Mouse (Mus musculus): ENCODE results near the gene Chrna1.

Gene Chrna1

GRCm38 (mm10) chr2:73580166-73580565 lies at the start of gene Chrna1:
TSS of gene Chrna1 (minus strand) at chr2:73580338.
- DNase-seq: no peak

- DNase-seq: no peak
Observed at GRCm38 (mm10) chr2:73618486-73619052, 38.4 kb upstream of the Chrna1 start.

GRCm38 (mm10) chr2:73616434-73617057 lies 36.4 kb upstream of the Chrna1 start:
- DNase-seq: no peak

- DNase-seq: no peak
Observed at GRCm38 (mm10) chr2:73615456-73615855, 35.3 kb upstream of the Chrna1 start.

GRCm38 (mm10) chr2:73614303-73614702 lies 34.2 kb upstream of the Chrna1 start:
- DNase-seq: no peak

- DNase-seq: no peak
Observed at GRCm38 (mm10) chr2:73612941-73613340, 32.8 kb upstream of the Chrna1 start.

GRCm38 (mm10) chr2:73612367-73612914 lies 32.3 kb upstream of the Chrna1 start:
- no peak for DNase-seq

GRCm38 (mm10) chr2:73611798-73612197 lies 31.7 kb upstream of the Chrna1 start:
- no peak for DNase-seq

GRCm38 (mm10) chr2:73609724-73610210 lies 29.6 kb upstream of the Chrna1 start:
- DNase-seq: no peak

- no peak for DNase-seq
Observed at GRCm38 (mm10) chr2:73609067-73609723, 29.1 kb upstream of the Chrna1 start.

- no peak for DNase-seq
Observed at GRCm38 (mm10) chr2:73608391-73608790, 28.3 kb upstream of the Chrna1 start.

- DNase-seq: no peak
Observed at GRCm38 (mm10) chr2:73607609-73608008, 27.5 kb upstream of the Chrna1 start.

GRCm38 (mm10) chr2:73607146-73607545 lies 27.0 kb upstream of the Chrna1 start:
- no peak for DNase-seq

GRCm38 (mm10) chr2:73606616-73607015 lies 26.5 kb upstream of the Chrna1 start:
- DNase-seq: no peak

- DNase-seq: no peak
Observed at GRCm38 (mm10) chr2:73605077-73605476, 24.9 kb upstream of the Chrna1 start.

GRCm38 (mm10) chr2:73604579-73604978 lies 24.4 kb upstream of the Chrna1 start:
- DNase-seq: no peak

GRCm38 (mm10) chr2:73600650-73601049 lies 20.5 kb upstream of the Chrna1 start:
- DNase-seq: no peak

GRCm38 (mm10) chr2:73597772-73598171 lies 17.6 kb upstream of the Chrna1 start:
- no peak for DNase-seq

- DNase-seq: no peak
Observed at GRCm38 (mm10) chr2:73596786-73597185, 16.6 kb upstream of the Chrna1 start.

- no peak for DNase-seq
Observed at GRCm38 (mm10) chr2:73596326-73596725, 16.2 kb upstream of the Chrna1 start.

- DNase-seq: no peak
Observed at GRCm38 (mm10) chr2:73593101-73593439, 12.9 kb upstream of the Chrna1 start.

- DNase-seq: no peak
Observed at GRCm38 (mm10) chr2:73592231-73593100, 12.3 kb upstream of the Chrna1 start.

- DNase-seq: no peak
Observed at GRCm38 (mm10) chr2:73591246-73591645, 11.1 kb upstream of the Chrna1 start.
